Mouse (Mus musculus): ENCODE measurements around the gene Arid3a. TPM values are rescaled to one million over a fixed set of nuclear protein-coding genes. Genes with fewer than 3 reads are reported as not detected.
A peak's percentile ranks its signal among the peaks of the same experiment; 100 is the strongest.

The Arid3a gene
- polyA plus RNA-seq, 1 experiment from 2014 or later, result 2.1 TPM

- Histone ChIP-seq H3K9me3 (replicated peaks) (no peaks in the 10 kb centered on the region), H3K9ac (no peak overlapping the region), H3K4me1 (replicated peaks) (peaks cover 56% of the 10 kb centered on the region), H3K4me2 (peak overlapping the region; percentile 75; the same call in 1 of the 2 replicates), H3K27ac (0 out of 2 replicates have a peak overlapping the region, but pooled peaks have one; percentile 19), H3K36me3 (peaks cover 50% of the 10 kb centered on the region), H3K27me3 (no peaks in the 10 kb centered on the region), H3K4me3 (peak overlapping the region; percentile 16)
- no peak for ATAC-seq (replicated peaks; ENCODE audit: insufficient number of reproducible peaks, insufficient read depth, low FRiP score, low read depth)
- 78% methylated on average over 12 of the region's 12 CpGs for WGBS
These were observed 64.3 kb downstream of the Arid3a start for GRCm38 (mm10) chr10:79991099-79991498.

- ATAC-seq (replicated peaks; ENCODE audit: insufficient number of reproducible peaks, insufficient read depth, low FRiP score, low read depth), result no peak
- Histone ChIP-seq H3K4me3 (no peak overlapping the region), H3K4me1 (replicated peaks) (peaks cover 52% of the 10 kb centered on the region), H3K36me3 (peaks cover 50% of the 10 kb centered on the region), H3K9ac (no peak overlapping the region), H3K9me3 (replicated peaks) (no peaks in the 10 kb centered on the region), H3K4me2 (no peak overlapping the region), H3K27me3 (no peaks in the 10 kb centered on the region), H3K27ac (no peak overlapping the region)
- 84% methylated on average over 6 of the region's 6 CpGs for WGBS
These were observed 64.7 kb downstream of the Arid3a start for GRCm38 (mm10) chr10:79991548-79991947.

- Histone ChIP-seq H3K4me3 (no peak overlapping the region), H3K9me3 (replicated peaks) (no peaks in the 10 kb centered on the region), H3K27me3 (no peaks in the 10 kb centered on the region; the same call in 1 of the 2 replicates), H3K36me3 (peaks cover 50% of the 10 kb centered on the region), H3K27ac (peak overlapping the region; percentile 27; the same call in 1 of the 2 replicates), H3K9ac (no peak overlapping the region), H3K4me2 (no peak overlapping the region), H3K4me1 (replicated peaks) (peaks cover 47% of the 10 kb centered on the region)
- no peak for ATAC-seq (replicated peaks; ENCODE audit: insufficient number of reproducible peaks, insufficient read depth, low FRiP score, low read depth)
- 72% methylated on average over 16 of the region's 16 CpGs for whole genome bisulfite sequencing
These were observed 67.7 kb downstream of the Arid3a start for GRCm38 (mm10) chr10:79994397-79995115.

- no peak for ATAC-seq (replicated peaks; ENCODE audit: insufficient number of reproducible peaks, insufficient read depth, low FRiP score, low read depth)
- Histone ChIP-seq H3K9me3 (replicated peaks) (no peaks in the 10 kb centered on the region), H3K36me3 (peaks cover 50% of the 10 kb centered on the region), H3K4me2 (no peak overlapping the region), H3K27me3 (no peaks in the 10 kb centered on the region; the same call in 1 of the 2 replicates), H3K4me3 (0 out of 2 replicates have a peak overlapping the region, but pooled peaks have one; percentile 59), H3K27ac (peak overlapping the region; percentile 28; the same call in 1 of the 2 replicates), H3K9ac (no peak overlapping the region), H3K4me1 (replicated peaks) (peaks cover 38% of the 10 kb centered on the region)
- WGBS, result 55% methylated on average over 1 of the region's 1 CpGs
These were observed 68.8 kb downstream of the Arid3a start for GRCm38 (mm10) chr10:79995636-79996035.

GRCm38 (mm10) chr10:79996272-79997033 lies 69.6 kb downstream of the Arid3a start, which contains the start of gene Abca7:
Abca7 (plus strand) TSS chr10:79996494.
- peak within 1 kb of the TSS; percentile 59 for H3K4me3 ChIP-seq
- peak within 1 kb of the TSS; percentile 69 for H3K27ac ChIP-seq
- peaks cover 3% of the 10 kb centered on the region for H3K27me3 ChIP-seq
- H3K9me3 ChIP-seq (replicated peaks), result no peaks in the 10 kb centered on the region
- peaks cover 31% of the 10 kb centered on the region for H3K4me1 ChIP-seq (replicated peaks)
- peaks cover 43% of the 10 kb centered on the region for H3K36me3 ChIP-seq
- H3K9ac ChIP-seq, result peak within 1 kb of the TSS; percentile 54
- WGBS, result under 1% methylated on average over 34 of the region's 34 CpGs
- ATAC-seq (replicated peaks; ENCODE audit: insufficient number of reproducible peaks, insufficient read depth, low FRiP score, low read depth), result peak; percentile 87
- peak within 1 kb of the TSS; percentile 82 for H3K4me2 ChIP-seq

- H3K27me3 ChIP-seq, result peaks cover 9% of the 10 kb centered on the region
- H3K4me2 ChIP-seq, result peak overlapping the region; percentile 82
- H3K9me3 ChIP-seq (replicated peaks), result no peaks in the 10 kb centered on the region
- peak overlapping the region; percentile 69 for H3K27ac ChIP-seq
- peaks cover 29% of the 10 kb centered on the region for H3K4me1 ChIP-seq (replicated peaks)
- peaks cover 36% of the 10 kb centered on the region for H3K36me3 ChIP-seq
- ATAC-seq (replicated peaks; ENCODE audit: insufficient number of reproducible peaks, insufficient read depth, low FRiP score, low read depth), result no peak; the same call in 1 of the 2 replicates
- peak overlapping the region; percentile 59 for H3K4me3 ChIP-seq
- WGBS, result under 1% methylated on average over 35 of the region's 35 CpGs
- H3K9ac ChIP-seq, result peak overlapping the region; percentile 54
These were observed 70.4 kb downstream of the Arid3a start for GRCm38 (mm10) chr10:79997034-79997760.

GRCm38 (mm10) chr10:79997819-79998218 lies 71.0 kb downstream of the Arid3a start:
- H3K9ac ChIP-seq, result no peak overlapping the region
- no peak; the same call in 1 of the 2 replicates for ATAC-seq (replicated peaks; ENCODE audit: insufficient number of reproducible peaks, insufficient read depth, low FRiP score, low read depth)

GRCm38 (mm10) chr10:80001945-80002344 lies 75.1 kb downstream of the Arid3a start:
- H3K27ac ChIP-seq, result no peak overlapping the region
- no peak overlapping the region for H3K4me3 ChIP-seq
- peaks cover 27% of the 10 kb centered on the region for H3K4me1 ChIP-seq (replicated peaks)
- 82% methylated on average over 9 of the region's 9 CpGs for WGBS
- ATAC-seq (replicated peaks; ENCODE audit: insufficient number of reproducible peaks, insufficient read depth, low FRiP score, low read depth), result no peak
- peaks cover 15% of the 10 kb centered on the region for H3K27me3 ChIP-seq
- no peak overlapping the region for H3K4me2 ChIP-seq
- H3K9ac ChIP-seq, result no peak overlapping the region
- H3K9me3 ChIP-seq (replicated peaks), result no peaks in the 10 kb centered on the region
- H3K36me3 ChIP-seq, result no peaks in the 10 kb centered on the region

More at GRCm38 (mm10) chr10:79997819-79998218, 71.0 kb downstream of the Arid3a start:
- peaks cover 10% of the 10 kb centered on the region for H3K27me3 ChIP-seq
- 9% methylated on average over 15 of the region's 15 CpGs for WGBS
- H3K4me2 ChIP-seq, result peak overlapping the region; percentile 82
- H3K4me1 ChIP-seq (replicated peaks), result peaks cover 33% of the 10 kb centered on the region
- peak overlapping the region; percentile 42; the same call in 1 of the 2 replicates for H3K27ac ChIP-seq
- peaks cover 30% of the 10 kb centered on the region for H3K36me3 ChIP-seq
- H3K9me3 ChIP-seq (replicated peaks), result no peaks in the 10 kb centered on the region
- H3K4me3 ChIP-seq, result peak overlapping the region; percentile 59

GRCm38 (mm10) chr10:80002829-80003228 lies 76.0 kb downstream of the Arid3a start:
- Histone ChIP-seq H3K4me3 (no peak overlapping the region), H3K9me3 (replicated peaks) (no peaks in the 10 kb centered on the region), H3K27ac (no peak overlapping the region), H3K27me3 (peaks cover 15% of the 10 kb centered on the region), H3K4me1 (replicated peaks) (peaks cover 18% of the 10 kb centered on the region), H3K36me3 (no peaks in the 10 kb centered on the region), H3K9ac (no peak overlapping the region), H3K4me2 (no peak overlapping the region)
- 30% methylated on average over 21 of the region's 21 CpGs for WGBS
- ATAC-seq (replicated peaks; ENCODE audit: insufficient number of reproducible peaks, insufficient read depth, low FRiP score, low read depth), result no peak

GRCm38 (mm10) chr10:80003374-80004232 lies 76.8 kb downstream of the Arid3a start:
- no peak for ATAC-seq (replicated peaks; ENCODE audit: insufficient number of reproducible peaks, insufficient read depth, low FRiP score, low read depth)
- H3K4me1 ChIP-seq (replicated peaks), result peaks cover 11% of the 10 kb centered on the region
- no peak overlapping the region for H3K4me2 ChIP-seq
- no peak overlapping the region for H3K27ac ChIP-seq
- no peak overlapping the region for H3K9ac ChIP-seq
- WGBS, result 55% methylated on average over 9 of the region's 9 CpGs
- no peak overlapping the region for H3K4me3 ChIP-seq
- no peaks in the 10 kb centered on the region for H3K9me3 ChIP-seq (replicated peaks)
- peaks cover 15% of the 10 kb centered on the region for H3K27me3 ChIP-seq
- no peaks in the 10 kb centered on the region for H3K36me3 ChIP-seq
